Mouse (Mus musculus) urinary bladder, adult 2 months (tissue): Measurements from ENCODE around the gene Slc35c2. TPM values are rescaled to one million over a fixed set of nuclear protein-coding genes. Genes with fewer than 3 reads are reported as not detected.

Experiments used
- DNase-seq: peaks from one replicate; pipeline ENCODE4 v3.0.0; 2022; ENCODE audit warnings: low spot score
- polyA plus RNA-seq: library from polyadenylated mRNA; depleted of rRNA; stranded (reverse); fragments of >200 nt; gene quantifications from 2 replicates; pipeline ENCODE4 v1.2.3, GENCODE M21; 2012

Slc35c2 gene
- polyA plus RNA-seq, 1 experiment = 36.0 TPM

DNA sequence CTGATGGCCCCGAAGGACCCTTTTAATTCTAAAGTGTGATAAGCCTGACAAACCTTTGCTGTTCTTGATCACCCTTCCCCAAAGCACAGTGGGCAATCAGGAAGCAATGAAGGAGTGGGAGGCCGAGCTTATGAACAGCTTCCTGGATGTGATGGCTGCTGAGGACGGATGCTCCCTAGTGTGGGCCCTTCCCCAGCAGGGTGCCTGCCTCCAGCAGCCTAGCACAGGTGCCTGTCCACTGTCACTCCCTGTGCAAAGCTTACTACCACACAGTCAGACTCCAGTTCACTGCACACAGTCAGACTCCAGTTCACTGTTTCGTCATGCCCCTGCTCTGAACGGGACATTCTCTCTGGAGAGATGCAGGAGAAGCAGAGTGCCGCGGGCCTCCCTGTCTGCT is 24.7 kb upstream of the Slc35c2 start:
- no peak for DNase-seq

DNA sequence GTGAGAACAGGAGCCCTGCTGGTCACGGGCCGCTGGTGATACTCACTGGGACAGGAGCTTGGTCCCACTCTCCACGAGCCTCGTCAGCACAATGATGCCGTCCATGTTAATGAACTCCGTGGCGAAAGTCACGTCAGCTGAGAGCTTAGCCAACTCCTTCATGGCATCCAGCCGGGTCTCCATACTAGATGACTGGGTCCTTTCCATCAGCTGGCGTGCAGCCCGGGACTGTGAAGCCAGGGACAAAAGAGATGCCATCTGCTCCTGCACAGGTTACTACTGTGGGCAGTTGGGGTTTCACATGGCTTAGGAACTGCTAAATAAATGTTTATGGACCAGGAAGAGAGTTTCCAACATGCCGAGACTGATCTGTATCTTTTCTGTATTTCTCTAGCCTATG is 23.9 kb upstream of the Slc35c2 start:
- DNase-seq = no peak

DNA sequence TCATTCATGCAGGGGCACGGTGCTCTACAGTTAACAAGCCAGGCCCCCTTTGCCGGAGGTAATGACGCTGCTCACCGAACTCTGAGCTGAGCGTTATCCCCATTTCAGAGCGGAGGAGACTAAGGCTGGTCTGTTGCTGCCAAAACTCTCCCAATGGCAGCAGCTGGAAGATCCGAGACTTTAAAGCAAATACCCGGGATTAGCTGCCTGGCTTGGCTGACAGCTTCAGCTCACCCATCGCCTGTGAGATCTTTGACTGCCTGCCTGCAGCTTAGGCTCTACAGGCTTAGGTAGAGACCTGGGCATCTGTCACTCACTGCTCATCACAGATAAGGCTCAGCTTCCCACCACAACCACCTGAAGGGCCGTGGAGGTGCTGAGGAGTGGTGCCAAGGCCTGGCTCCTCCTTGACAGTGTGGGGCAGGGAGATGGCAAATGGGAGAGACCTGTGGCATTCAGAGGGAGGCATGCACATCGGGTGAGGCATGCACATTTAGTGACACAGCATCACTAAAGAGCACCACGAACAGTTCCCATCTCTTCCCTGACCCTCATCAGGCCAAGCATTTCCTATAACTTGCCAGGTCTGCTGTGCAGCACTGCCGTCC is 23.3 kb upstream of the Slc35c2 start:
- DNase-seq = no peak

- no peak for DNase-seq
Observed at GRCm38 (mm10) chr2:165307801-165308200, 20.1 kb upstream of the Slc35c2 start.

- no peak for DNase-seq
Observed at GRCm38 (mm10) chr2:165305438-165305837, 17.8 kb upstream of the Slc35c2 start.

- no peak for DNase-seq
Observed at GRCm38 (mm10) chr2:165304819-165305218, 17.1 kb upstream of the Slc35c2 start.

- DNase-seq = no peak
Observed at GRCm38 (mm10) chr2:165303354-165304012, 15.8 kb upstream of the Slc35c2 start.

DNA sequence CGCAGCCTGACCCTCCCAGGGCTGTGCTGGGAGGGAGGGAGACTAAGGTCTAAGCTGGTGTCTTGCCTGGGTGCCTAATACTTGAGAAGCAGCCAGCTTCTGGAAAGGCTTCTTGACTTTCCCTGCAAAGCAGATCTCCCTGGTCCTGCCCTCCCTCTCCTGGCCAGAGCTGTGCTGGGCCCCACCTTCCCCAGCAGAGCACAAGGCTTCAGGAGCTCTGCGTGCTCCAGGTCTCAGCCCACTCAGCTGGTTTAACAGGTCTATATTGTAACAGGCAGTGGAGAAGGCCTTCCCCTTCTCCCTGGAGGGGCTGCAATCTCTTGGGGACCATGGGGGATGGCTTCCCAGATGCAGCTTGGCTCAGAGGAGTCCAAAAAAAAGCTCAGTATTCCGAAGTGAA is 13.7 kb upstream of the Slc35c2 start:
- no peak for DNase-seq

DNA sequence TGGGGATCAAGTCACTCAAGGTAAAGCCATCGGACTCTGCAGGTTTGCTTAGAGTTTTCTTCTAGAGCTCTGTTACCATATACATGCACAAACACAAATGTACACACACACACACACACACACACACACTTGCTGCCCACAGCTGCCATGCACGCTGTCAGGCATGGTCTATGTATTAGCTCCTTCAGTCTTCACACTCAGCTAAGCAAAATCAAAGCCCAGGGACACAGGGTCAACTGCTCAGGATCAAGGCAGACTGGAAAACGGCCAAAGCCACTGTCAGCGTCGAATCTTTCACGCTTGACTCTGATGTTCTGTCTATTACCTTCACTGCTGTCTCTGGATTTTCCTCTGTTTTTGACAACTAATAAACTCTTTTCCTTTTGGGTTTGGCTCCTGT is 13.2 kb upstream of the Slc35c2 start:
- no peak for DNase-seq

DNA sequence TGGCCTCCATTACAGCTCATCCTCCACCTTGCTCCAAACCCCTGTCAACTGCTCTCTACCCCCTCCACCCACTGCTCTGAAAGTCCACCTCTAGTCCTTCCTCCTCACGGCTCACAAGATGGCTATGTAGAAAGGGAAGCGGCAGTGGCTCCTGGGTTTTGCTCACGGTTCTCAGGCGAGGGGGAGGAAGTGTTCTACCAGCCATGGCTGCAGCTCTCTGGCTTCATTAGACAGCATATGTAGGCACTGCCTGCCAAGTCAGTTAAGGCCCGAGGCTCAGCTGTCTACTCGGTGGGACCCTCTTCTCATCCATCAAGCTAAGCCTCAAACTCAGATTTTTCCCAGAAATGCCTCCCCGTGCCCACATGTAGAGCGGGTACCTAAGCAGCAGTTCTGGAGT is 12.8 kb upstream of the Slc35c2 start:
- no peak for DNase-seq

- DNase-seq = no peak
Observed at GRCm38 (mm10) chr2:165297429-165297828, 9.8 kb upstream of the Slc35c2 start.

DNA sequence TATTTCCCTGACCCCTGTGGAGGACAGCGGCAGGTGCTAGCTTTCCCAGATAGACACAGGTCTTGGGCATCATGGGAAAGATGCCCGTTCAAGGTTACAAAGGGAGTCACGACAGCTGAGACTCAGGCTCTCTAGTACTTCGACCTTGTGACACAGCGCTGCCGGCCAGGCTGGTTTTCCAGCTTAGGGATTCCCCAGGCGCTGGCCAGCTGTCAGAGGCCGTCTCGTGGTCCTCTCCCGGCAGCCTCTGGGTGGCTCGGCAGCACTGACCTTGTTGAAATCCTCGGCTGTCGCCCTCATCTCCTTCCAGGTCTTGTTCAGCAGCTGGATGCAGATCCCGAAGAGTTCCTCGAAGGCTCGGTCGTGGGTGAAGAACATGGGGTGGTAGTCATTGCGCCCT is 8.9 kb upstream of the Slc35c2 start:
- no peak for DNase-seq

DNA sequence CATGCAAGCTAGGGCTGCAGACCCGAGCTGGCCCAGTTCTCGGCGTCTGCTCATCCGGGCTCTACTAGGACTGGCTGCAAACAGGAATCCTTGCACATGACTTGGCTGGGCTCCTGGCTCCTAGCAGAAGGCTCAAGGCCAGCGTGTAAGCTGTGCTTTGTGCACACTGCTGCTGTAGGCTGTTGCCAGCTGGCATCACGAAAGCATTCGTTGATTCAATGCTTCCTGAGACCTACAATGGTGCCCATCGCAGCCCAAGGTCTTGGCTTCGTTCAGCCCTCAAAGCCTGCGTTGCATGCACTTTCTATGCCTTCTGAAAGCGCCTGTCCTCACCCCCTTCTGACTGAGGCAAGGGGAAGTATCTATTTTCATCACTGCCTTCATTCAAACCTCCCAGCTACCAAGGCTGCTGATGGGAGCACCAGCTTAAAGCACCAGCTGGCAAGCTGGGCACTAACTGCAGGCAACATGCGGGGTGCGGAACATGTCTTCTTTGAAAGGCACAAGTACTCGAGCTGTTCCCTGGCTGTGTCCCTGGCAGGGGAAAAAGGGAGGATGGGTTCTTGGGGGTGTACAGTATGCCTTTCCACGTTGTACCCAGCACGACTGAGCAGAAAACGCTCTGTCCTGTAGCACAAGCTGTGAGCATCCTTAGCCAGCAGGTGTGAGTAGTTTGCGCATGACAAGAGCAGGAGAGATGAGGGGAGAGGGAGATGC is 804 bp upstream of the Slc35c2 start:
- DNase-seq = peak; percentile 34

DNA sequence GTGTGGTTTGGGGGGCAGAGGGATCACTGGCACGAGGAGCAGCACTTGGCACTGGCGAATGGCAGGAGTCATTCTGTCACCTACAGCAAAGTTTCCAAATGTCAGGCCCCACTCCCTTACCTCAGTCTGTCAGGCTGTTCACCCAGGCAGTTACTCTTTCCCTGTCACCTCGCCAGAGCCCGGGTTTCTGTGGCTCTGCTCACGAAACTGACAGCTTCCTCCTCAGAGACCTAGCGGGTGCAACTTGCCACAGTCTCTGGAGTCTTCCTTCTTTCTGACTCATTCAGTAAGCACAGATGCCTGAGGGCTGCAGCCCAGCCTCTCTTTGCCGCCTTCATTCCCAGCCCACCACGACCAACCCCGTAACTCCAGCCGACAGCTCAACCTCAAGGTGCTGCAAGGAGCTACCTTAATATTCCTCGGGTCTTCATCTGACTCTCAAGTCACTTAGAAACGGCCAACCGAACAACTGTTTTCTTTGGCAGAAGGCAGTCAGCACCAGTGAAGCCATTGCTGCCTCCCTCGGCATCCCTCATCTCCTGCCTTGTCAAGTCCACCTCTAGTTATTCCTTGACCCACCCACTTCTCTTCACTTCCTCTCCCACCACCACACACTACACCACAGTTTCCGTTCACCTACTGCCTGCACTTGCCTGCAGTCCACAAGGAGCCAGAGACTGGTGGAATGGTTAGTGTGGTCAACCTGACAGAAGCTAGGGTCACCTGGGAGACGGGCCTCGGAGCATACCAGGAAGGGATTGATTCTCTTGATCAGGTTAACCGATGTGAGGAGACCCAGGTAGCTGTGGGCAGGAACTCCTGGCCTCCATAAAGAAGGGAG is 1.1 kb downstream of the Slc35c2 start:
- no peak for DNase-seq

GRCm38 (mm10) chr2:165285621-165286020 is 2.0 kb downstream of the Slc35c2 start:
- DNase-seq = no peak

DNA sequence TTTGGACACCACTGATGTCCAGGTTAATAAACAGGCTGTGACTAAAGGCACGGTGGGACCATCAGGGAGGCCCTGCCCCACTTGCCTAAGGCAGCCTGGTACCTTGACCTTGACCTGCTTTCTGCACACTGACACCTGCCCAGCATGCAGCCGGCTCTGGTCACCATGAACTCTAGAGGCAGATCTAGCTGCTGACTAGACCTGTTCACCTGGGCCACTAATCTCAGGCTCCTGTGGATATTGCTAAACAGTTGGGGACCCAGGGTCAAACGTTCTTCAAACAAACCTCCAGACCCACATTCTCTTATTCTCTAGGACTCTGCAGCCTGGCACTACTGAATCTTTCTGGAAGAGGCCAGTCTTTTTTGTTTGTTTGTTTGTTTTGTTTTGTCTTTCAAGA is 2.6 kb downstream of the Slc35c2 start:
- no peak for DNase-seq

GRCm38 (mm10) chr2:165284377-165284776 is 3.3 kb downstream of the Slc35c2 start:
- no peak for DNase-seq

DNA sequence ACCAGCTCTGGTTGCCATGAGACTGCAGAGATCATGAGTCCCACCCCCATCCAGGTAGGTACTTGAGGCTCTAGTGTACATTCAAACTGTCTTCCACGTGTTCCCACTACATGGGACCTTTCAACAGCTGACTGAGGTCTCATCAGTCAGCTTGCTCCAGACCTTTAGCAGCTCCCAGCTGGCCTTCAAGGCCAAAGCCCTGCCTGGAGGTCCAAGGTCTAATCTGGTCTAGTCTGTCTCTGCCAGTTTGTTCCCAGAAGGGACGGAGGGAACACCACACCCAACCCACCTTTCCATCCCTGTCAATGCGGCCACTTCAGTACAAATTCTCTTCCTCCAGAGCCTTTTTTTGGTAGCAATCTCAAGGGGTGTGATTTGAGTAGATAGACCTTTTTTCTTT is 4.0 kb downstream of the Slc35c2 start:
- DNase-seq = no peak

- DNase-seq = no peak
Observed at GRCm38 (mm10) chr2:165281779-165282311, 5.8 kb downstream of the Slc35c2 start.

DNA sequence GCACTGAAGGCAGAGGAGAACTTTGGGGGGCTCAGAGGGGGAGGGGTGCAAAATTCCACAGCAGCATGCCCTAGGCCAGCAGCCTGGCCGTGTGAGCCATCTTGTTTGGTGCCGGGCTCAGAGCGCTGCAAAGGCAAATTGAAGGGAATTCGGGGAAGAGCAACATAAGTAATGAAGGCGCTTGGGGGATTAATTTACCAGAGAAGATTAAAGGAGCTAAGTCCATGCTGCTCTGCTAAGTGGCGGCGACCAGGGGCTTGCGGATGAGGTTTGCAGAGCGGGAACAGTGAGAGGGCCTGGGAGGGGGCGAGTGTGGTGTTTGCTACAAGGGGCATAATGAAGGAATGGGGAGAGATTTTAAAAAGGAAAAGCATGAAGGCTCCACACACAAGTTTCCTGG is 8.3 kb downstream of the Slc35c2 start:
- DNase-seq = no peak

GRCm38 (mm10) chr2:165277188-165277740 is 10.4 kb downstream of the Slc35c2 start:
- no peak for DNase-seq

DNA sequence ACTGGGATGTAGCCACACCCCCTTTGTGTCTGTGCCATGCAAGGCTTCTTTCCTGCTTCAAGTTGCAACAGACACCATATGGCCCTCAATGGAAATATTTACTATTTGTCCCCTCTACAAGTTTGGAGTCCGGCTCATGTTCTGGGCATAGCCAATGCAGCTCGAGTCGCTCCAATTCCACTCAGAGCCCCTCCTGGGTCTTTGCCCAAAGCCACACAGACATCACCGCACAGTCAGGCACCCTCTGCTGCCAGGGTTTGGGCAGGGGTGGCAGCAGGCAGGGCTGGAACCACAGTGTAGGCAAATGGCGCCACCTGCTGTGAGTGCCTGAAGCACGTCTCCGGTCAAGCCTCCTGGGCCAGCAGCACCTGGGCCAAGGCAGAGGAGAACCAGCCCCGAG is 11.8 kb downstream of the Slc35c2 start:
- peak; percentile 44 for DNase-seq
